Mouse (Mus musculus) E14TG2a.4 (cell line): ENCODE data around the gene Atxn1.

ENCODE experiments used
- CTCF ChIP-seq: conservative IDR thresholded peaks from 2 replicates; pipeline ENCODE4 v1.5.1; 2014; ENCODE audit warnings: low read length
- NANOG ChIP-seq: IDR thresholded peaks from 2 replicates; pipeline ENCODE4 v1.6.1; 2014; ENCODE audit warnings: borderline replicate concordance, low read length, mixed read lengths
- POU5F1 ChIP-seq: IDR thresholded peaks from 2 replicates; pipeline ENCODE4 v1.6.1; 2014; ENCODE audit warnings: low read length, borderline replicate concordance

DNA sequence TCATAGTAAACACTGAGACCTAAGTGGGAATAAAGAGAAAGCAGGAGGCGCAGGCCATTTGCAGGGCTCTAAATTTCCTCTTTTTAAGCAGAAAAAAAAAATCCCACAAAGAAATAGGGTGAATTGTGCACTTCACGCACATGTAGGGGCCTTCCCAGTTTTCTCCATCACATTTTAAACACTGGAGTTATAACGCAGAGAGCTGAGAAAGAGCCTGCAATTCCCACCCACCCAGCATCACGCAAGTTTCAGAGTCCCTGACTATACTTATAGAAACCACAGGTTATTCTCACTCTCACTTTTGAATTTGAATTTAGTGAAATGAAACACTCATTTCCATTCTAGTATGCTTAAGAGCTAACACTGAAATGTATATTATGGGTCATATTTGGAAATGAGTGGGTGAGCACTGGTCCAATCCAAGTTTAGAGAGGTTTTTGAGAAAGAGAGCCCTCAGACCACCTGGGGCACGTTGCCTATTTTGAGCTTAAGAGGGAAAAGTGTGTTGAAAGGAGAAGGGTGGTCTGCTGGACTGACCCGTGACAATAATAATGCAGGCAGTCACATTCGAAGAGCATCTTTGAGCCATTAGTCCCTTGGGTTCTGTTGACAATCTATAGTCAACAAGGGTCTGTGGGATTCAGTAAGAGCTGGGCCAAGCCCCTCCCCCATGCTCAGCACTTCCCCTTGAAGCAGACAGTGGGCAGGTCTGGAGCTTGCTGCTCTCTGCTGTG is 279.1 kb downstream of the Atxn1 start:
- TF ChIP-seq CTCF (no peak), POU5F1 (no peak), NANOG (no peak)
